Mouse (Mus musculus) retina, embryonic 14.5 days (tissue): ENCODE measurements around the gene Kctd12.

ENCODE experiments used
- DNase-seq: peaks from one replicate; pipeline ENCODE4 v3.0.0-alpha.2; 2015; ENCODE audit warnings: low spot score

Kctd12 gene

DNA sequence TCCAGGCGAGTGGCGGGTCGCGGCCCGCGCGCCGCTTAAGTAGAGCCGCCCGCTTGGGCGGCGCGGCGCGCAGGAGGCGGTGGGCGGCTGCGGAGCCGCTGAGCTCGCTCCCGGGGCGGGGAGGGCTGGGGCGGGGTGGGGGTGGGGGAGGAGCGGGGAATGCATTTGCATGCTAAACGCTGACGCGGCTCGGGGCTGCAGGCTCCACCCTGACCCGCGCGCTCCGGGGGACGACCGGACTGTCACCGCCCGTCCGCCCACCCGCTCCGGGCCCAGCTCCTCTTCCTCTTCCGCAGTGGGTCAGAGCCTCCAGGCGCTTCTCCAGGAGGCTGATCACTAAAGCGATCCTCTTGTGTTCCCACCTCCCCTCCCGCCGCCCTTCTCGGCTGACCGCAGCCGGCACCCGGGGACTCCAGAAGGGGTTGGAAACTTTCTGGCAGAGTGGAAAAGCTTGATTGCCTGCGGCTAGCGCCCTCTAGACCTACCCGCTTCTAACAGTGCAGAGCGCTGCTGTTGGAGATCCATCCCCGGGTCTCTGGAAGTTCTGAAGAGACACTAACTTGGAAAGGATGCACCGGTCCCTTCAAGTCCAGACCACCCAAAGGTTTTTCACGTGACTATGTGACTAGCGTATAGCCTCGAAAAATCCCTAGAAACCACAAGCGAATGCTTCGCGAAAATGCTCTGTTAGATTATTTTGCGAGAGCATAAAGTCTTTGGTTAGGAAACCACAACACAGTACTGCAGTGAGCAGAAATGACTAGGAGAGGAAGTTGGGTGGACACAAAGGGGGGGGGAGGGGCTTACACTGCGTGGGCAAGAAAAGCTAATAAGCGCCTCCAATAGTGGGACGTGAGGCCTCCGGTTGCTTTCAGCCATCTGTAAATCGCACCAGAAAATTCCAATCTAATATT lies at the start of gene Kctd12:
Gene Kctd12, minus strand, starts transcription at position 11 of the 914 bp plus-strand sequence.
- peak; percentile 81 for DNase-seq

DNA sequence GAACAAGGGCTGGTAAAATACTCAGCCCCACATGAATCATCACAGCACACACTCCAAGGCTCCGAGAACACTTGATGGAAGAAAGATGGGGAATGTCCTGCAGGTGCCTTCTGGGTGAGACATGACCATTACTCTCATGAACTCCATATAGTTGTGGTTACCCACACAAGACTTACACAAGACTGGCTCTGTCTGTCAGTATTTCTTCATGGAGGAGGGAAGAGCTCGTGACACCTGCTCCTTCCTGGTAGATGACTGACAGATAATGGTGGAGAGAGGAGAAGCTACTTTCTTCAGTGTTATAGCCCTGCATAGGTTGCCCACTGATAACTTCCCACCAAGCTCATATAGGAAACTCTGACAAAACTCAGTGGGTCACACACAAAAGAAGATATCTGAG lies 46.8 kb upstream of the Kctd12 start:
- DNase-seq = no peak

DNA sequence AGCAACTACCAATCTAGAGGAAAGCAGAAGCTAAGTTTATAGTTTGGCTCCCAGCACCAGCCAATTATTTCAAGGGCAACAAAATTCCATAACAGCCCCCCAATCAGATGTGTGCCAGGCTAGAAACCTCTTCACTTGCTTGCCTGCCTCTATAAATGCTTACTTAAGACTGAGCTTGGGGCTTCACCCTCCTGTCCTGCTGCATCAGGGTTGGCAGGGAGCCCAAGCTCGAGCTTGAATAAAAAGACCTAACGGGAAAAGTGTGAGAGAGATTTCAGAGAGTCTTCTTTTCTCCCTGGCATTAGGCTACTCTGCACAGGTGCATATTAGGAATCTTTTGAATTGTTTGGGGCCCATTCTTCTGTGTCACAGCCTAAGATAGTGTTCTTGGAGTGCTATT lies 37.6 kb upstream of the Kctd12 start:
- DNase-seq = no peak

DNA sequence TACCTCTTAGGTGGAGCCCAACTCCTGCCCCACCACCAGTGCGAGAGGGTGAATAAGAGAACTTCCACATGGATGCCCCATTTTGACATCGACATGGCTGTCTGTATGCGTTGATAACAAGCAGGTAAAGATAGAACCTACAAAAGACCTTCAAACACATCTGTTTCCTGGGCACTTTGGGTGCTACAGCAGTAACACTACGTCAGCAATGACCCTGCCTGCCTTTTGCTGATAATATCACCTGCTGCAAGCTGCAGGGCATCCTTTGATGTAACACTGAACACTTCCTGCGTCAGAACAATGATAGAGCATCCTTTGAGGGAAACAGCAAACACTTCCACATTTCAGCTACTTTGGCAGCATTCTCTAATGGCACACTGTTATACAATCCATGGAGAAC lies 34.6 kb upstream of the Kctd12 start:
- DNase-seq = no peak

DNA sequence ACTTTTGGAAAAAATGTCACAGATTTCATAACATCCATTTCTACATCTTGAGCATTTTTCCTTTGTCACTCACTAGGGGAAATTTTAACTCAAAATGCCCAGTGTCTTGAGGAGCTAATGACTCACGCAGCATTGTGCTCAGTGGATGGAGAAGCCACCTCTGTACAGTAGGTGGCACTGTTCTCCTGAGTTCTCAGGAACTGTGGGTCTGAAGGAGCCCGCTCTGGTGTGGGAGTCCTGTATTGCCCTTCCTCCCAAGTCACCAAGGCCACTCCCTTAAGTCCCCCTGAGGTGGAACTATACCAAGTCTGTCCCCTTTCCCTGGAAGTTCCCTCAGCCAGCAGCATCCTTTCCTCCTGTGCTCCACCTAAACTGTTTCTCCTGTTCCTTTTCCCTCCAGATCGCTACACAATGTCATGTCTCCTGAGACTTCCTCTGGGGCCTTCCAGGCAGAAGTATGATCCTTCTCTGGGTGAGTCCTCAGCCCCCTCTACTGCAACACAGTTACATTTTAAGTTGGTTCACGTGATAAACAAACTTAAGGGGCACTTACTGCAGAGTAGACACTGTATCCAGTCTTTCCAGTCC lies 30.2 kb upstream of the Kctd12 start:
- DNase-seq = peak; percentile 84

DNA sequence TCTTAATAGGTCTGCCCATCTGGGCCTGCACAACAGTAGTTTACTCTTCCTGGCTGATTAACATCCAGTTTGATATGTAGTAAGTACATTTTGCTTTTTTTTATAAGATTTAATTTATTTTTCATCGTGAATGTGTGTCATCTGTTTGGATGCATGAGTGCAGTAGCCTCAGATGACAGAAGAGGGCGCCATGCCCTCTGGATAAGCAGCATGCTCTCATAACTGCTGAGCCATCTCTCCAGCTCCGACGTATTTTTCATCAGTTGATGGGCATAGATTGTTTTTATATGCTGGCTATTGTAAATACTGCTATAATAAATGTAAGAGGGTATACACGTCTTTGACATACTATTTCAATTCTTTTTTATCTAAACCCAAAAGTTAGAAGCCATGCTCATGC lies 29.3 kb upstream of the Kctd12 start:
- peak; percentile 61 for DNase-seq

DNA sequence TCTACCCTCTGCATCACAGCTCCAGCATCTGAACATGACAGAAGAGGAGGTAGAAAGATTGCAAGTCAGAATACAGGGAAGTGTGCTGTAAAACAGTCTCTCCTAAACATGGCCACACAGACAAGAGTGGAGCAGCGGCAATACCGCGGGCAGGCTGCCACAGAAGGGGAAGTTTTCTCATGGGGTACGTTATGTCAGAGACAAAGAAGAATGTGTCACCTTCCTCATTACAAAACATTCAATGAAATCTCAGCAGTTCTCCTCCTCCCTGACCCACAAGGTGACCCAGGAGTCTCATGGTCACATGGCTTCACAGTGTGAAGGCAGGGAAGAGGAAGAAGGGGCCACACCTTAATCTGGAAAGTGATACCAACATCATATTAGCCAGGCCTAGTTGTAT lies 25.3 kb upstream of the Kctd12 start:
- DNase-seq = no peak

DNA sequence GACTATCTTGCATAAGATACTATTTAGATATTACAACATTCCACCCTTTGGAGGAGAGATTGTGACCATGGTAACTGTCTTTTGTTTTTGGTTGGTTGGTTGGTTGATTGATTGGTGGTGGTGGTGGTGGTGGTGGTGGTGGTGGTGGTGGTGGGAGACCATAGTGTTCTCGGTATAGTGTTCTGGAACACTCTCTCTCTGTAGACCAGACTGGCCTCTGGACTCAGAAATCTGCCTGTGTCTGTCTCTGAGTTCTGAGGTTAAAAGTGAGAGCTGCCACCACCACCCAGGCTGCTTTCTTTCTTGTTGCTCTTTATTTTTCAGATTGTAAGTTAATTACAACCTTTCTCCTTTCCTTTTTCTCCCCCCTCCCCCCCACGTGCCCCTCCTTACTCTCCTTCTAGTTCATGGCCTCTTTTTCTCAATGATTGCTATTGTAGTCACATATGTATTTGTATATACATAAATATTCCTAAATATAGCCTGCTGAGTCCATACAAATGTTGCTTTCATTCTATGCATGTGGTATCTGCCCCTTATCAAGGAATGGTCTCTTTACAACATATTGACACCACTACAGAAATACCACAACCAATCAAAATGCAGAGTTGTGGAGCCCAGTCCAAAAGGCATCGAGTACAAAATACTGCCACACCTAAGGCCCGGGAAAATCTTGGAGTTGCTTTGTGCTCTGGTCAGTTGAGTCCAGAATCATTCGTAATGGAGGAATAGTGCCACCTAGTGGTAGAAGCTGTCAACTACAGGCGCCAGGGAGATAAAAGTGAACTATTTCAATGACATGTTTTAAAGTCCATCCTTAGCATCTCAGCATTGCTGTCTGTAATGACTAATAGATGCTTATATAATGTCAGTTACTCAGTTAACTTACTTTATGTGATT lies 12.5 kb upstream of the Kctd12 start:
- peak; percentile 89 for DNase-seq

DNA sequence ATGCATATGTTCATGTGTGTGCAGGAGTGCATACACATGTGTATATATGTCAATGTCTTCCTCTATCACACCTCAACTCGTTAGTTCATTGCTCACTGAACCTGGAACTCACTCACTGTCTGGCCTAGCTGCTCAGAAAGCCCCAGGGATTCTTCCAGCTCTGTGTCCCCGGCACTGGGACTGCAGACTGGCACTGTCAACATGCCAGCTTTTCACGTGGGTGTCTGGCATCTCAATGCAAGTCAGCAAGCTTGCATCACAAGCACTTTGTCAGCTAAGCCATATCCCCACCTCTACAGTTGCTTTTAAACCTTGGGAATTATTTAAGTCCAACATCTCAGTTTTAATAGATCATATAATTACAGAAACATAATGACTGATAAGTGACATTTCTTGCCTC lies 8.3 kb upstream of the Kctd12 start:
- no peak for DNase-seq

DNA sequence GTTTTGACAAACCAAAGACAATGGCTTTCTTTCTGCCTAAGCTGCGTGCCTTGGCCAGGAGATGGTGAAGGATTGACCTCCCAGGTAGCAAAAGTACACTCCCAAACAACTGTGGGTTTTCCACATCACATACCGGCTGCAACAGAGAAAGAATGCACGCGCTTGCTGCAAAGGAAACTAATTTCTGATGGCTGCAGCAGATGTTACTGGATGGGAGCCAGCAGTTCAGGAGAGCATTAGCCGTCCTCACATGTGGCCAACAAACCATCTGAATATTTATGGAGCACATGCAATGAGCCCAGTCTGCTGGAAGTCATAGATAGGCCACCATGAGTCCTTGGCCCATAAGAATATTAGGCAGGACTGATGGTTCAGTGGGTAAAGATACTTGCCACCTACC lies 7.4 kb upstream of the Kctd12 start:
- no peak for DNase-seq

DNA sequence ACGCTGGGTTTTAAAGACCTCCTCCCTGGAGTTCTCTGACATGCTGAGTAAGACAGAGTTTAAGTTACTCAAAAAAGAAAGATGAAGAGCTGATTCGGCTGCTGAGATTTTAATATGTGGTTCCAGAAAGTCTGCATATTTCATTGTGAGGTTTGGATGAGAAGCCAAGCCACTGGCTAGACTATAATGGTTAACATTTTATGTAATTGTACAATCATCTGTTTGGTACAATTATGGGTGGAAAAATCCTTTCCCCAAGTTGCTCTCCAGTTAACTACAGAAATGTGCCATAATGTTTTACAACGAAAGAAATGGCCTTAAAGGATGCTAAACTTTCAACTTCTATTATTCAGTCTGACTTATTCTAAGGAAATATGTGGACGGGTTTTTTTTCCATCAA lies 6.8 kb upstream of the Kctd12 start:
- no peak for DNase-seq

DNA sequence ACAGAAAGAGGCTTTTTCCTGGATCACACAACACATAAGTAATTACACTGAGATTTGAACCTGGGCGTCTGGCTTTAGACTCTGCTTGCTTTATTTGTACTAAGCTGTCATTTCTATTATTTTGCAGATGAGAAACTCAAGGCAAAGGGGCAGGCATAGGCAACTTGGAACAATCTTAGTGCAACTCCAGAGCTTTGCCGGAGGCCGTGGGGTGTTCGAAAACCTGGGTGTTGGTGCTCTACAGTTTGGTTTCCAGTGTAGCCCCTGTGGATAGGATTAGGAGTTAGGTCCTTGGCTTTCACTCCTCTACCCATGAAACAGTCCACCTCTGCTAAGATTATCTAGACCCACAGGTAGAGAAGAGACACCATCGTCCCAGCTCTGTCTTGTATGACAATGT lies 5.2 kb upstream of the Kctd12 start:
- no peak for DNase-seq

DNA sequence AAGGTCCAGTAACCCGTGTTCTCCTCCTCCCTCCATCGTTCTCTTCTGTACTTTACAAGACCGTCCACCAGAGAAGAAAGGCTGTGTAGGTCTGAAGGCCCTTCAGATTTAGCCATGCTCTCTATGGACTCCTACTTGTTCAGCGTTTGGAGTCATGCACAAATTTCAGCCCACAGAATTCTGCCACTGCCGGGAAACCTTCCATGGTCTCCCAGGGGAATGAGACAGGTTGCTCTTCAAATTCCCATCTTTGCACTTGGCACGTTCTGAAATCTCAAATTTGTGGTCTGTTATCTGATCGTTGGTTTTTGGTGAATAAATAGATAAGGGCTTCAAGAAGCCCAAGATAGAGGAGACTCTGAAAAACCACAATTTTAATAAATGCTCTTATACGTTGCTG lies 1.2 kb upstream of the Kctd12 start:
- DNase-seq = no peak

DNA sequence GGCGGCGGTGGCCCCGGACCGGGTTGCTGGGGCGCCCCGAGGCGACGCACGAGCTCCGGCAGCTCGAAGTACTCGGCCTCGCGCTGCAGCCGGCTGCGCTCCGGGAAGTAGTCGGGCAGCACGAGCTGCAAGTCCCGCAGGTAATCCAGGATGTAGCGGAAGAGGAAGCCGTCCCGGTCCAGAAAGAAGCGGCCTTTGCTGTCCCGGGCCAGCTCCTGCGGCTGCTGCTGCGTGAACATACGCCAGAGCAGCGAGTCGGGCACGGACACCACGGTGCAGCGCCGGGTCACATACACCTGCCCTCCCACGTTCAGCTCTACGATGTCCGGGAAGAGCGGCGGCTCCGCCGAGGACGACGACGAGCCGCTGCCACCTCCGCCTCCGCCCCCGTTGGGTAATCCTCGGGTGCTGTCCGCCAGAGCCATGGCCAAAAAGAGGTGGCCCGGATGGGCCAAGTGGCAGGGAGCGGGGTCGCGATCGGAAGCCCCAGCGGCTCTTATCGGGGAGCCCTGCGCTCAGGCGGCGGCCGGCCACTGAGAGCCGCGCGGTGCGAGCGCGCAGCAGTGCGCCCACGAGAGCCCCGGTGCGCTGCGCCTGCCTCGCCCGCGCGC lies 316 bp downstream of the Kctd12 start:
- no peak for DNase-seq

DNA sequence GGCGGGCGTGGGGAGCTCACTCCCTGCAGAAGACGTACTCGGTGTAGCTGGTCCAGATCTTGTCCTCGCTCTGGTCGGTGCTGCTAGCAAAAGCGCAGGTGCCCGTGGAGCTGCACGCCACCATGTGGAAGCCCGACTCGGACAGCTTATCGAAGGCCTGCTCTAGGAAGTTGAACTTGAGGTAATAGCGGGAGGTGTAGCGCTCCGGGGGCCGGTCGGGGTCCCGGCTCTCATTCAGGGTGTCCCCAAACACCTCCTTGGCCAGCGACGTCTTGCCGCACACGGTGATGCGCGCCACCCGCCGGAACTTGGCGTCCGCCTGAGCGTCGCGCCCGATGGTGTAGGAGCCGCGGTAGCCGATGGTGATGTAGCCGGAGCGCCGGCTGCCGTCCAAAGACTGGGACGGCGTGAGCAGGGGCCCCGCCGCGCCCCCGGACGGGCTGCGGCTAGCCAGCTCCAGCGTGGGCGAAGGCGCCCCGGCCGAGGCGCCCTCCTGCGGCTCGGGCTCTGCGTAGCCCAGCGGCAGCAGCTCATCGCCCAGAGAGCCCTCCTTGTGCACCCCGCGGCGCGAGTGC lies 909 bp downstream of the Kctd12 start:
- DNase-seq = peak; percentile 65

DNA sequence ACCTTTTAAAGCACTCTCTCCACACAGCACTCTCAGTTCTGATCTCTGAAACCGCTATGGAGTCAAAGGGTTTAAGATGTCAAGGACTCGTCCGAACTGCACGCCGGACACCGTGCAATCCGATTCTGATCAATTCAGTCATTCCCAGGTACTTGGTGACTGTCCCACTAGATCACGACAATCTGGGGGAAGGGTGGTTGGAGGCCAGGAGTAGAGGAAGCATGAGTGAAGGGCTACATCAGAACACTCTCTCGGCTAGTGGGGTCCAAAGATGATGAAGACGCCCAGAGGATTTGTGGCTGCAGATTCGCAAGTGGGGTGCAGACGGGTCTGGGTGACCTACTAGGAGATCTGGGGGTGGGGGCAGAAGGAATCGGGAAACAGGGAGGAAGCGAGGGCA lies 1.5 kb downstream of the Kctd12 start:
- peak; percentile 21 for DNase-seq

DNA sequence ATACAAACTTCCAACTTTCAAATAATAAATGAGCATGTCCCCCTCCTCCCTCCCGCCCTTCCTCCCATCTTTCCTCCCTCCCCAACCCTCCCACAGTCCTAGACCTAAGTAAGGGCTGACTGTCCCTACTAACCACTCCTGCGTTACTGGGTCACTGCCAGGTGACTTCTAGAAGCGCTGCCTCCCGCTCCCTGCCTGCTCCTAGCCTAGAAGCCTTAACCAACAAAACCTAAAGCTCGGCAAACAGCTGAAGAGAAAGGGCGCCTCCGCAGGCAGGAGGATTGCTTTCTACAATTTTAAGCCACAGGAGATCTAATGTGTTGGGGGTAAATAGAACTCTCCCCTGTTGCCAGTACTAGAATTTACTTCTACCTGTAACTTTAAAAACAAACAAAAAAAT lies 2.0 kb downstream of the Kctd12 start:
- peak; percentile 44 for DNase-seq

DNA sequence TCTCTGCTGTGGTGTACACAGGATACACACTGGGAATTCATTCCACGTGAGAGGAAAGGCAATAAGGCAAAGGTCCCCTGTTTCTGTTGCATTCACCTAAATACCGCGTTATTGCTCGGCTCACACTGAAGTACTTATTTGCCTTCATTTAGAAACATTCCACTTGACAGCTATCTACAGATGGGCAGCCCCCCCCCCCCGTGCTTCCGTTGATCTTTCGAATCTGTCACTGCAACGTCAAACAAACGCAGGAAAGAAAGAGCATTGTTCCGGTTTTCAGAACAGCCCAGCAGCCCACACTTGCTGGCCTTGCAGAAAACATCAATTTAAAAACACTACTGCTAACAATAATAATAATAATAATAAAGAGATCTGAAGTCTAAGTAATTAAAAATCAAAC lies 2.6 kb downstream of the Kctd12 start:
- no peak for DNase-seq

DNA sequence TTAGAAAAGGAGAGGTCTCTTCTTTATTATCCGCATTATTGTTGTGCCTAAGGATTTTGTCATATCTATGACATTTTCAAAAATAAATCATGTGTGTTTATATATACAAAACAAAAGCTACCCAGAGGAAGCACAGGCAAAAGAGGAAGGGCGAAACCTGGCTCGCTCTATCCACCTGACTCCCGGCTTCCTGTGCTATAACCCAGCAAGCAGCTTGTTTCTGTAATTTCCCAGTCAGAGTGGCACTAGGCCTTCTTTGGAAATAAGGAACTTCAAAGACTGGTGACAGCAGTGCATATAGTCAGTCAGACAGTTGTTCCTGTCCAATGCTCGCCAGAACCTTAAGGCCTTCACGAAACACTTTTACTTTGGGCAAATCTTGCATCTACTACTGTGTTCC lies 6.6 kb downstream of the Kctd12 start:
- DNase-seq = no peak

DNA sequence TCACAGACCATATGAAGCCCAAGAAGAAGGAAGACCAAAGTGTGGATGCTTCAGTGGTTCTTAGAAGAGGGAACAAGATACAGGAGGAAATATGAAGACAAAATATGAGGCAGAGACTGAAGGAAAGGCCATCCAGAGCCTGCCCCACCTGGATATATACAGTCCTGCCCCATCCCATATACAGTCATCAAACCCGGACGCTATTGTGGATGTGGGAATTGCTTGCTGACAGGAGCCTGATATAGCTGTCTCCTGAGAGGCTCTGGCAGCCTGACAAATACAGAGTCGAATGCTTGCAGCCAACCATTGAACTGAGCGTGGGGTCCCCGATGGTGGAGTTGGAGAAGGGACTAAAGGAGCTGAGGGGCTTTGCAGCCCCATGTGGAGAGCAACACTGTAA lies 13.6 kb downstream of the Kctd12 start:
- no peak for DNase-seq

DNA sequence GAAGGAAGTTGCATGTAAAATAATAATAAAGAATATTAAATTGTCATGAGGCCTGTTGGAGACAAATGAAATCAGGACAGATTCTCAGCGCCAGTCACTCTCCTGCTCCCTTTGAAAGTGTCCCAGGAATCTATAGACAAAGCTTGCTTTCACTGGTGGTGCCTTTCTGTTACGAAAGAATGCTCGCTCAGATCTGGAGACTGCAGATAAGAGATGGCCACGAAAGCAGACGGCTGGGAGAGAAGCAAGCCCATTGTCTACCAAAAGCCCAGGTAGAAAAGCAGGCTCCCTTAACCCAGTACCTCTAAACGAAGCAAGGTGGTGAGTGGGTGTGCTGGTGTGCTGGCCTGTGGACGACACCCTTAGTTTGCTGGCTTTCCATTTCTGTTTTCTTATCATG lies 16.2 kb downstream of the Kctd12 start:
- DNase-seq = no peak

DNA sequence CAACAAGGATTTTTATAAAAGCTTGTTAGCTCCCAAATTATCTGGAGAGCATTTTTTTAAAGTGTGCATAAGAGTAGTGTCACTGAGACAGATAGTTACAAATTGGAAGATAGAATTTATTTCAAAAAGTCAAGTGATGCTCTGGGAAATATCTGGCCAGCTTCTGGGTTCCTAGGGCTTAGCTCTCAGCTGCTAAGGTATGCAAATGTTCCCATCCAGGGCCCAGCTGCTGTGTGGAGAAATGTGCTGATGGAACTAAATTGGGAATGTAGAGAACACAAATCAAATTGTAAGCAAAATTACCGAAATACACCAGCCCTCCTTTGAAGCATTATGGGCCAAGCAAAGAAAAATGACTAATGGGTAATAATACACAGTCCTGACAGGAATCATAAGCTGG lies 16.6 kb downstream of the Kctd12 start:
- no peak for DNase-seq
